Mouse (Mus musculus) small intestine, adult 2 months (tissue): ENCODE results near the gene Xxylt1. TPM values are rescaled to one million over a fixed set of nuclear protein-coding genes. Genes with fewer than 3 reads are reported as not detected.

Experiments
- H3K27ac ChIP-seq: fragments of 200-500 bp; 2 replicates; pipeline ENCODE4 v1.5.1; 2012; ENCODE audit warnings: low read depth, low read length, control low read depth, inconsistent platforms; ENCODE audit not compliant: insufficient read depth
- H3K27me3 ChIP-seq: fragments of 200-500 bp; 2 replicates; pipeline ENCODE4 v1.6.1; 2012; ENCODE audit warnings: mild to moderate bottlenecking, moderate library complexity, low read length, inconsistent platforms; ENCODE audit not compliant: control insufficient read depth, insufficient read depth
- H3K36me3 ChIP-seq: fragments of 200-500 bp; 2 replicates; pipeline ENCODE4 v1.6.1; 2012; ENCODE audit warnings: mild to moderate bottlenecking, low read length, control low read depth, inconsistent platforms; ENCODE audit not compliant: control insufficient read depth, insufficient read depth
- H3K4me1 ChIP-seq: fragments of 200-500 bp; 2 replicates; pipeline ENCODE4 v1.6.1; 2012; ENCODE audit warnings: low read length, inconsistent platforms, mixed read lengths; ENCODE audit not compliant: control insufficient read depth, insufficient read depth, insufficient read length
- H3K4me3 ChIP-seq: fragments of 200-500 bp; 2 replicates; pipeline ENCODE4 v1.5.1; 2012; ENCODE audit warnings: low read depth, mild to moderate bottlenecking, control low read depth, inconsistent platforms, low read length, moderate library complexity
- CTCF ChIP-seq: fragments of 200-500 bp; IDR thresholded peaks from 2 replicates; pipeline ENCODE4 v1.5.1; 2012; ENCODE audit warnings: low read depth, mild to moderate bottlenecking, control low read depth, inconsistent platforms, low read length, moderate library complexity, mixed read lengths; ENCODE audit not compliant: insufficient replicate concordance, insufficient read length; ENCODE audit errors: extremely low read depth
- POLR2A ChIP-seq: fragments of 200-500 bp; IDR thresholded peaks from 2 replicates; pipeline ENCODE4 v1.6.1; 2012; ENCODE audit warnings: low read depth, mild to moderate bottlenecking, control low read depth, inconsistent platforms, low read length, moderate library complexity
- WGBS: fragments of 180-500 bp; shearing (Covaris S2); methylation state at CpG from one replicate; pipeline ENCODE4 v1.1.7; 2018; 5-methylcytosine and 5-hydroxymethylcytosine counted together
- polyA plus RNA-seq: library from polyadenylated mRNA; depleted of rRNA; stranded (reverse); fragments of >200 nt; gene quantifications from 2 replicates; pipeline ENCODE4 v1.2.3, GENCODE M21; 2012

The Xxylt1 gene
- polyA plus RNA-seq, 1 experiment, result 7.6 TPM

DNA sequence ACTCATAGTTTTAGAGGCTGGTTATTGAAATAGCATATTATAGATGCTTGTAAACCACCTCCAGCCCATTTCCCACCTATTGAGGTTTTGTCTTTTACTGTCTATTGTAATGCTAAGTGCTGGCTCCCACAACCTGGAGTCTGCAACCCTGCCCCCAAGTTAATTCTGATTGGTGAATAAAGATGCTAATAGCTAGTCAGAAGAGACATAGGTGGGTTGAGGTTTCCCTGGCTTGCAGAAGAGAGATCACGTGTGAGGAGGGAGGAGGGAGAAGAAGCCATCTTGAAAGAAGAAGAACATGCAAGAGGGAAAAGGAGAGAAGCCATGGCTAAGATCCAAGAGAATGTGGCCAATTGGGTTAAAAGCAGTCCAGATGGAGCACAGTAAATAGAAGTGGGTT, 43.8 kb downstream of the Xxylt1 start:
- no peaks in the 10 kb centered on the region; the same call in 1 of the 2 replicates for H3K4me1 ChIP-seq
- H3K27me3 ChIP-seq, result no peaks in the 10 kb centered on the region
- WGBS, result 83% methylated on average over 1 of the region's 1 CpGs
- TF ChIP-seq POLR2A, result no peak
- TF ChIP-seq CTCF, result no peak
- H3K4me3 ChIP-seq, result no peak overlapping the region
- H3K36me3 ChIP-seq, result no peaks in the 10 kb centered on the region
- no peak overlapping the region for H3K27ac ChIP-seq

DNA sequence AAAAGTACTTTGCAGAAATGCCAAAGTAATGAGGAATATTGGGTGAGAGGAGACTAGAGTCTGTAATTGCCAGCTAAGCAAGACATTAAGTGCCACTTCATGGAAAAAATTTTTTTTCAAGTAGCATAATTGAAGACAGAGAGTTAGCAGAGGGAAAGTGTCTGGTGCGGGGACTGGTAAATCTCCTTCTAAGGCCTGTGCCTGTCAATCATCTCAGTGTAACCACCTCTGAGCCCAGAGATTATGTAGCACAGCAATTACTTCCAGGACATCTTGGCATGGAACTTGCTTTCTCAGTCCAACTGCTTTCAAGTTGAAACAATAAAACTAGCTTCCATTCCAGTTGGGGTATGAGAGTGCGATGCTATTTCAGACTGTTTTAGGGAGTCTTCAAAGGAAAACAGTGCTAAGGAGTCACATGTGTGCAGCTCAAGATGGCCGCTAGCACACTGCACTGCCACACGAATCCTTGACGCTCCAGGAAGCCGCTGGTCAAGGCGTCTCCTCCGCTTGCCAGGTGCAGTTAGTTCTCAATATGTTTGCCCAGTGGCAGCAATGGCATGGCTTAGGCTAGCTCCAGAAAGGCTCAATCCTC, 45.5 kb downstream of the Xxylt1 start:
- no peaks in the 10 kb centered on the region for H3K27me3 ChIP-seq
- H3K4me3 ChIP-seq, result no peak overlapping the region
- TF ChIP-seq POLR2A, result no peak
- no peak for TF ChIP-seq CTCF
- WGBS, result 91% methylated on average over 8 of the region's 8 CpGs
- H3K36me3 ChIP-seq, result no peaks in the 10 kb centered on the region
- H3K4me1 ChIP-seq, result no peaks in the 10 kb centered on the region
- no peak overlapping the region for H3K27ac ChIP-seq

DNA sequence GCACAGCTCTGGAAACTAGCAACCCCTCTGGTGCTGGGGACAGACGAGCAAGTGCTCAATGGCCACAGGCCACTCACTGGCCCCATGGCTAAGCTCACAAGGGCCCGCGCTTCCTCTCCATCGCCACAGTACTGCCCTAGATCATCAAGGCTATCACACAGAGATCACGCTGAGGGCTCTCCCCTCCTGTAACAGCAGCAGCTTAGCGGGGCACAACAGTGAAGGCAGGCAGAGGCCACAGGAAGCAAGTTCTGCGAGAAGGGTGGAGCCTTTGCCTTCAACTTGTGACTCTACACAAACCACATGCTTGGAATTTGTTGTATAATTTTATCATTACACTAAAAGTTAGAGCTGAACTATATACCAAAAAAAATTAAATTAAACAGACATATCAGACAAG, 46.0 kb downstream of the Xxylt1 start:
- WGBS, result 75% methylated on average over 7 of the region's 7 CpGs
- TF ChIP-seq POLR2A (no peak), CTCF (no peak)
- no peaks in the 10 kb centered on the region for H3K36me3 ChIP-seq
- H3K4me1 ChIP-seq, result no peaks in the 10 kb centered on the region
- H3K27me3 ChIP-seq, result no peaks in the 10 kb centered on the region
- no peak overlapping the region for H3K4me3 ChIP-seq
- H3K27ac ChIP-seq, result no peak overlapping the region

DNA sequence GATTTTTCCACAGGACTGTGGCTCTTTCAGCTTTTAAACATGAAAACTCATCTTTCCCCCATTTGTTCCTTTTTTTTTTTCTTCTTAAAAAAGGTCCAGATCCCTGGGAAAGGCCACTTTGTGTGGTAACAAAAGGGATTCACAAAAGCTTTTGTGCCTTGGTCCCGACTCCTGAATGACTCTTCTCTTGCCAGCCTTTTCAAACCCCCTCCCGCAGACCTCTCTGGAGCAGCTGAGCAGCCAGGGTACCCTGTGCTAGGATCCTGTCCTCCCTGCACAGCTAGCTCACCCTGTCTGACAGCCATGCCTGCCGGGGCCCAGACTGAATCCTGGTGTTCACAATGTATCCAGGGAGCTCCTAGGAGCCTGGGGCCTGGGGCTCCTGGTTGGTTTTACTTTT, 47.2 kb downstream of the Xxylt1 start:
- H3K27ac ChIP-seq, result no peak overlapping the region
- no peaks in the 10 kb centered on the region for H3K4me1 ChIP-seq
- H3K27me3 ChIP-seq, result no peaks in the 10 kb centered on the region
- WGBS, result 94% methylated on average over 3 of the region's 3 CpGs
- no peak overlapping the region for H3K4me3 ChIP-seq
- H3K36me3 ChIP-seq, result no peaks in the 10 kb centered on the region
- no peak for TF ChIP-seq POLR2A
- no peak for TF ChIP-seq CTCF

DNA sequence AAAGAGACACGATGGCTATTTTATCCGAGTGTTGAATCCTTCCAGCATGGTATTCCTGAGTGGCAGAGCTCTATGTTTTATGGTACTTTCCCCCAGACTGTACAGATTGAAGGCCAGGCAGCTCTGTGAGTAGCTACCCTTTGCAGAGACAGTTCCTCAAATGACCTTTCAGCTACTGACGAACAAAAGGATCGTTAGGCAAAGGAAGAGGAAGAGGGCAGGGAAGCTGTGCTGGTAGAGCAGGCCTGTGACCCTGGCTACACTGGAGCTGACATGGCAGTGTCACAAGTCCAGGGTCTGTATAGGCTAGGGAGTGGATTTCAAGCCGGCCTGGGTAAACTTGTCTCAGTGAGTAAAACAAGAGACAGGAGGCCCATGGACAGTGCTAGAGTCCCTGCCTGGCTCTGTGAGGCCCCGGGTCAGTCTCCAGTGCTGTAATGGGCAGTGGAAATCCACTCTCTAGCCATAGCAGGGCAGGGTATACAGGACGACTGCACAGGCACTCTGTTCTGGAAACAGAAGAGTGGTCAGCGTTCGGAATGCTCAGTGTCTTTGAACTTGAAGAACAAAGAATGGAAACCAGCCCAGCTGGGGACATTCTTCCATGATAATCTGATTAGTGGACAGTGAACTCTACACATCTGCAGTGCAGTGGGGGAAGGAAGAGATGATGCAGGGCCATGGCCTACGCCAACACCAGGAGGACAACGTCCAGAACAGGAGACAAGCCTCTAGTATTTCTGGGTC, 51.3 kb downstream of the Xxylt1 start:
- Histone ChIP-seq H3K27me3 (no peaks in the 10 kb centered on the region), H3K4me3 (no peak overlapping the region), H3K27ac (no peak overlapping the region), H3K36me3 (no peaks in the 10 kb centered on the region), H3K4me1 (peaks cover 2% of the 10 kb centered on the region; the same call in 1 of the 2 replicates)
- TF ChIP-seq CTCF (no peak), POLR2A (no peak)
- 74% methylated on average over 11 of the region's 11 CpGs for WGBS

DNA sequence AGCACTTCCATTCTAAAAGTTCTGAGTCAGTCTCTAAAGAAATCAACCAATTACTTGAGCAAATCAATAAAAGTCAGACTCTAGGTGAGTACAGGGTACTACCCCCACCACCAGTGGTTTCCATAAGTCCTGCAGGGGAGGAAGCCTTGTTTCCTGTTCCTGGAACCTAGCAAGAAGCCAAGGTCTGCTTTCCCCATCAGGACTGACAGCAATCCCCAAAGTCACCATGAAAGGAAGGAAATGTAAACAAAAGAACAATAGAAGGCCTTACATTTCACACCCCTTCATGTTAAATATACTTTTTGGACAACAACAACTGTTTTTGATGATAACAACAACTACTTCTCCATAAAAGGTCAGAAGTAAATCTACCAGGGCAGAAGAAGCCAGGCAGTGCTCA, 53.6 kb downstream of the Xxylt1 start:
- H3K27ac ChIP-seq, result no peak overlapping the region
- H3K4me1 ChIP-seq, result peaks cover 2% of the 10 kb centered on the region; the same call in 1 of the 2 replicates
- H3K36me3 ChIP-seq, result no peaks in the 10 kb centered on the region
- H3K27me3 ChIP-seq, result no peaks in the 10 kb centered on the region
- TF ChIP-seq CTCF, result no peak
- TF ChIP-seq POLR2A, result no peak
- no peak overlapping the region for H3K4me3 ChIP-seq

DNA sequence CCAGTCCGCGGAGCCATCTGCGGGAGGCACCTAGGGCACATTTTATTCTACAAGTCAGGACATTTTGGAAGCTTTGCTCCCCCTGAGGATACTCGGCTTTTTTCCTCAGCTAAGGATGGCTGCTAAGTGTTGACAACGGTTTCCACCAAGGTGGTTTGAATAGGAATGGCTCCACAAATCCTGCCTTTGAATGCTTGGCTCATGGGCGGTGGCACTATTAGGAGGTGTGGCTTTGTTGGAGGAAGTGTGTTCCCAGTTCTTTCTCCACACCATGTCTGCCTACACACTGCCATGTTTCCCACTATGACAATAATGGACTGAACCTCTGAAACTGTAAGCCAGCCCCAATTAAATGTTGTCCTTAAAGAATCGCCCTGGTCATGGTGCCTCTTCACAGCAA, 55.7 kb downstream of the Xxylt1 start:
- 91% methylated on average over 7 of the region's 7 CpGs for WGBS
- Histone ChIP-seq H3K4me1 (peaks cover 2% of the 10 kb centered on the region; the same call in 1 of the 2 replicates), H3K27me3 (no peaks in the 10 kb centered on the region), H3K27ac (no peak overlapping the region), H3K4me3 (no peak overlapping the region), H3K36me3 (no peaks in the 10 kb centered on the region)
- no peak for TF ChIP-seq CTCF
